Mouse (Mus musculus): ENCODE results near the gene Il27ra.

DNA sequence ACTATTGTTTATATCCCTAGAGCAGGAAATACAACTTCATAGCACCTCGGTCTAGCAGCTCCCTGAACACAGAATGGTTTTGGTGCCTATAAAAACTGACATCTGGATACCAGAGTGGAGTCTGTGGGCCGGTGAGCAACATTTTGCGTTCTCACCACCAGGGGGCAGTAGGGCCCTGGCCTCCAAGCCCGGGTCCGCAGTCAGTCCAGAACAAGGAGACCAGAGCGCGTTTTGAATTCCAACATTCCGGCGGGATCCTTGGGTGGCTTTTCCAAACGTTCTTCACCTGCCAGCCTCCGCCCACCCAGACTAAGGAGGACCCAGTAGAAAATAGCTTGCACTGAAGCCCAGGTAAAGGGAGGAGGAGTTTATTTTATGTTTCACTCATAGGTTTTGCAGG lies 32.5 kb downstream of the Il27ra start:
- TF ChIP-seq CTCF (IDR thresholded peaks at IDR 0.05; ENCODE audit: low read depth) (peak; percentile 97), EP300 (IDR thresholded peaks at IDR 0.05; ENCODE audit: low read depth) (no peak)

Data from liver, embryonic 14.5 days (tissue).